Mouse (Mus musculus) ES-CJ7 (cell line): ENCODE results near the gene Kcnmb2.

Experiments
- DNase-seq: peaks from one replicate; pipeline ENCODE4 v3.0.0; 2011; ENCODE audit warnings: low read depth, low spot score

The Kcnmb2 gene

GRCm38 (mm10) chr3:32144194-32144593 lies 241.9 kb downstream of the Kcnmb2 start:
- no peak for DNase-seq

DNA sequence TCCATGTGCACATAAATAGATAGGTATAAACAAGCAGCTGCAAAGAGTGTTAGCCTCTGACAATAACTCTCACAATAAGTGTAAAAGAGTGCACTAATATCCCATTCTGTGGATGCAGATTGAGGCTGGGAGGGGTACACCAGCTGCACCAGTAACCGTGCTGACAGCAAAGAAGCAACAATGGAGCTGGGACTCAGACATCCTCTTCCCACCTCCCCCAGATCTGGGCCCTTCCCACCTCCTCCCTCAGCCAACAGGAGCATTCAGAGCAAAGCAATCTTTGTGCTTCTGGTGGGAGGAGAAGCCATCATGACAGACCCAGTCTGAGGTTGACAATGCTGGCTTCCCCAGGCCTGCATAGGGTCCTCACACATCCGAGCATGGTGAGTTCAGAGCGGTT lies 242.3 kb downstream of the Kcnmb2 start:
- DNase-seq, result no peak

DNA sequence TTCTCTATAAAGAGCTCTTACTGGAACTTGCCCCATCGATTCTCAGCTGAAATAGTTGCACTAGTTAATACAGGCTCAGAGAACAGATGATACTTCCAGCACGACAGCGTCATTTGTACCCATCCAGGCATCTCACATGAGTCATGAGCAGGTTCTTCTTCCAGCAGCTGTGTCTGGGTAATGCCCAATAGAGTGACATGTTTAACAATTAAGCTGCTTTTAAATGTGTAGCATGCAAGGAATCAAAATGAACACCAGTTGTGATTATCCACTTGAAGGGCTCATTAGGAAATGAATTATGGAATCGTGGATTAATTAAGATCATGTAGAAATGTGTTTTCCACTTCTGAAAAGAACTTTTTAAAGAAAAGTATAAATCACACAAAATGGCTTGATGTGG lies 245.4 kb downstream of the Kcnmb2 start:
- DNase-seq, result no peak

GRCm38 (mm10) chr3:32149851-32150570 lies 247.7 kb downstream of the Kcnmb2 start:
- DNase-seq, result no peak

DNA sequence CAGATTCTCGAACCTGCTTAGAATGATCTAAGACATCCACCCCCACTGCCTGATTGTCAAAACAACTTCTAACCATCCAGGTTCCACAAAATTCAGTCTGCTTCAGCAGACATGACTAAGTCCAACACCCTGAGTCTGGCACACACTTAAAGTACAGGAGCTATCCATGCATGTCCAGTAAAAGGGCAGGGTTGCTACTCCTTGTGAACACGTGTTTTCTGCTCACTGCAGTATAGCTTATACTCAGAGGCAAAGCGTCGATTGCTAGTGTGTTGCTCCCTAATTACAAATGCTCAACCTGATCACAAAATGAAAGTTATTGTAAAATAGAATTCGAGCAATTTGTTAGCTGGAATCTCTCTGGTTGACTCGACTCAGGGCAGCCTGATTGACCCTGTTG lies 278.2 kb downstream of the Kcnmb2 start:
- no peak for DNase-seq

DNA sequence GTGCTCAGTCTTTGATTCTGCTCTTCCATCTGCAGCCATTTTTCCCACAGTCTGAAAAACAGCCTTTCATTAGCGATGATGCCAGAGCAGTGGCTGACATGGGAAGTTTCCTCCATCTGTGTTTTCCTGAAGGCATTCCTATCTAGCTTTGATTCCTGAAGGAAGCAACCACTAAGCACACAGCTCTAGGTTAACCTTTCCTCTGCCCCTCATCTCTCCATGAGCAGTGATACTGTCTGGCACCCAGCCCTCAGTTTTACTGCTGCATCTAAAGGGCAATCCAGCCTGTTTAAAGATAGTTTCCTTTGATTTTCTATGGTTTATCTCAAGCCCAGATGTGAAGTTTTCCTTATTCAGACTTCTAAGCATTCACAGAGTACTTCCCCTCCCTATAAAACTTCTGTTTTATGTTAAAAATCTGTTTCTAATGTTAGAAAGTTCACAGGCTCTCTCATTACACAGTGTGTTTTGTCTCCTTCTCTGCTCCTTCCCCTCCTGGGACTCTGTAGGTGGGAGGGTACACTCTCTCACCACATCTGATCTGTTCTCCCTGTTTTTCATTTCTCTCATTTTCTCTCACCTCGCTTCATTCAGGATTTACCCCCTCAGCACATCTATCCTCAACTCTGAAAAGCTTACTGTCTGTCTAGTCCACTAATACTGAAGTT lies 283.7 kb downstream of the Kcnmb2 start:
- no peak for DNase-seq

- DNase-seq, result peak; percentile 65
Observed at GRCm38 (mm10) chr3:32188521-32188920, 286.2 kb downstream of the Kcnmb2 start.

GRCm38 (mm10) chr3:32188955-32189354 lies 286.6 kb downstream of the Kcnmb2 start:
- peak; percentile 52 for DNase-seq

DNA sequence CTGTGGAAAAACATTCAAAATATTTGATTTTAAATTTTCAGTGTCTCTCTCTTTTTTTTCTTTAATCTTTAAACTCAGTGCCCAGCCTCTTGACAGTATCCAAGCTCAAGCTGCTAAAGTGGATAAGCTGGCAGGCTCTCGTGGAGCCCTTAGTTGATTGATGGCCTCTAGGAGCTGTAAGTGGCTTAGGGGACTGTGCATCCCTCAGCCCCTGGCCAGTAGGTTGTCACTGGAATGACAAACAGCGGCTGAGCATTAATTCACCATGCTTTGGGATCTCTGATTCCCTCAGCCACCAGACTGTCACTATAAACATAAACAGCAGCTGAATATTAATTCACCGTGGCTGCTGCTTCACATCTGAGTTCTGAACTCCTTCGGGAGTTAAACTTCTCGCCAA lies 287.6 kb downstream of the Kcnmb2 start:
- no peak for DNase-seq

DNA sequence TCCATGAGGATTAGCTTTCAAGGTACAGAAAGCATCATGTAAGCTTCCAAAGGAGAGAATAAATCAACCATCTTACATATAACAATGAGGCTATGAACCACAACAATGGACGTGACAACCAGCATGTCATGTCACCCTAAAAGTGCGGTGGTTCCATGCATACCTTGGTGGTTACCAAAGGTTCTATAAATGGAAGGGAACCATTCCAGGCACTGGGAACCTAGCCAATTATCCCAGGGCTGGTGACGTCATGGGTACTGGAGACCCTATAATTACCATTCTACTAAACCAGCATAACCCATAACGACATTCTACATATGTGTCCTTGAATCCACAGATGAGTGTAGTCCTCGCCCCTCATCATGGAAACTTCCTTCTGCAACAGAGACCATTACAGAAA lies 291.7 kb downstream of the Kcnmb2 start:
- no peak for DNase-seq

- no peak for DNase-seq
Observed at GRCm38 (mm10) chr3:32226755-32227154, 324.4 kb downstream of the Kcnmb2 start.

- DNase-seq, result no peak
Observed at GRCm38 (mm10) chr3:32236766-32237165, 334.5 kb downstream of the Kcnmb2 start.
